Mouse (Mus musculus) neural tube, embryonic 13.5 days (tissue): Measurements from ENCODE around the gene Cd101. TPM values are rescaled to one million over a fixed set of nuclear protein-coding genes. Genes with fewer than 3 reads are reported as not detected.

Source experiments
- ATAC-seq: fragments of 200-750 bp; cut with Nextera tagmentation; 2 replicates; pipeline ENCODE4 v1.8.0; 2017; ENCODE audit warnings: low read depth, mild to moderate bottlenecking, moderate TSS enrichment, moderate library complexity
- H3K27ac ChIP-seq: fragments of 300-500 bp; sonication (generic); replicated peaks from 2 replicates; pipeline ENCODE4 v1.5.1; 2015; ENCODE audit warnings: moderate library complexity, mild to moderate bottlenecking, inconsistent platforms
- H3K27me3 ChIP-seq: fragments of 300-500 bp; sonication (generic); 2 replicates; pipeline ENCODE4 v1.6.1; 2015; ENCODE audit warnings: mild to moderate bottlenecking, inconsistent platforms
- H3K36me3 ChIP-seq: fragments of 300-500 bp; sonication (generic); 2 replicates; pipeline ENCODE4 v1.6.1; 2015; ENCODE audit warnings: mild to moderate bottlenecking, inconsistent platforms
- H3K4me1 ChIP-seq: fragments of 300-500 bp; sonication (generic); replicated peaks from 2 replicates; pipeline ENCODE4 v1.6.1; 2015; ENCODE audit warnings: inconsistent platforms
- H3K4me2 ChIP-seq: fragments of 300-500 bp; sonication (generic); 2 replicates; pipeline ENCODE4 v1.6.1; 2015; ENCODE audit warnings: inconsistent platforms, mild to moderate bottlenecking, moderate library complexity
- H3K4me3 ChIP-seq: fragments of 300-500 bp; sonication (generic); 2 replicates; pipeline ENCODE4 v1.5.1; 2015; ENCODE audit warnings: mild to moderate bottlenecking, inconsistent platforms
- H3K9ac ChIP-seq: fragments of 300-500 bp; sonication (generic); 2 replicates; pipeline ENCODE4 v1.6.1; 2015; ENCODE audit warnings: moderate library complexity, mild to moderate bottlenecking, inconsistent platforms
- H3K9me3 ChIP-seq: fragments of 300-500 bp; sonication (generic); 2 replicates; pipeline ENCODE4 v1.6.1; 2016; ENCODE audit warnings: inconsistent platforms
- WGBS: fragments of 180-500 bp; shearing (Covaris S2); methylation state at CpG from one replicate; pipeline ENCODE4 v1.1.7; 2015; 5-methylcytosine and 5-hydroxymethylcytosine counted together
- polyA plus RNA-seq: library from polyadenylated mRNA; unstranded; fragments of >200 nt; fragmentation: Nextera tagmentation; extraction: Ambion mirVana; gene quantifications from 2 replicates; pipeline ENCODE4 v1.2.1, GENCODE M21; 2015

Cd101 gene
- polyA plus RNA-seq, 1 experiment from 2014 or later = 0.11 TPM

- H3K27me3 ChIP-seq = no peaks in the 10 kb centered on the region
- ATAC-seq = no peak
- WGBS = 87% methylated on average over 7 of the region's 7 CpGs
- H3K4me1 ChIP-seq = no peaks in the 10 kb centered on the region
- H3K9me3 ChIP-seq = no peaks in the 10 kb centered on the region
- H3K27ac ChIP-seq = no peak overlapping the region
- no peak overlapping the region for H3K4me2 ChIP-seq
- no peak overlapping the region for H3K9ac ChIP-seq
- peaks cover 14% of the 10 kb centered on the region for H3K36me3 ChIP-seq
- H3K4me3 ChIP-seq = no peak overlapping the region
These were observed 32.7 kb upstream of the Cd101 start for GRCm38 (mm10) chr3:101061865-101062585.

GRCm38 (mm10) chr3:101059214-101059613 is 29.9 kb upstream of the Cd101 start:
- Histone ChIP-seq H3K27ac (no peak overlapping the region), H3K4me2 (no peak overlapping the region), H3K4me3 (no peak overlapping the region), H3K4me1 (no peaks in the 10 kb centered on the region), H3K27me3 (no peaks in the 10 kb centered on the region), H3K9me3 (no peaks in the 10 kb centered on the region), H3K9ac (no peak overlapping the region), H3K36me3 (peaks cover 18% of the 10 kb centered on the region)
- 81% methylated on average over 4 of the region's 4 CpGs for WGBS
- no peak for ATAC-seq

DNA sequence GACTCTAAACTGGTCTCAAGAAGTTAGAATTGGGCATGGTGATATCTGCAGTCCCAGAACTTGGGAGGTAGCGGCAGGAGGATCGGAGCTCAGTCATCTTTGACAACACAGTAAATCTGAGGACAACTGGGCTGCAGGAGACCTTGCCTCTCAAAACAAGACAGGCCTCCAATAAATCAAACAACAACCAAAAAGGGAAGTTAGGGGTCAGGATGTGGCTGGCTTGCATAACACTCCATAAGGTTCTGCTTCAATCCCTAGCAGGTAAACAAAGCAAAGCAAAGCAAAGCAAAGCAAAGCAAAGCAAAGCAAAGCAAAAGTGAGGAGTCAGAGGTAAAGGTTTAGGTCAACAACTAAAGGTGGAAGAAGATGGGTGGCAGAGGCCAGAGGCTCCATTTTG is 28.8 kb upstream of the Cd101 start:
- H3K9me3 ChIP-seq = no peaks in the 10 kb centered on the region
- H3K27me3 ChIP-seq = no peaks in the 10 kb centered on the region
- no peak for ATAC-seq
- no peak overlapping the region for H3K4me3 ChIP-seq
- H3K4me1 ChIP-seq = no peaks in the 10 kb centered on the region
- peaks cover 18% of the 10 kb centered on the region for H3K36me3 ChIP-seq
- no peak overlapping the region for H3K4me2 ChIP-seq
- H3K27ac ChIP-seq = no peak overlapping the region
- WGBS = 88% methylated on average over 2 of the region's 2 CpGs
- H3K9ac ChIP-seq = no peak overlapping the region

DNA sequence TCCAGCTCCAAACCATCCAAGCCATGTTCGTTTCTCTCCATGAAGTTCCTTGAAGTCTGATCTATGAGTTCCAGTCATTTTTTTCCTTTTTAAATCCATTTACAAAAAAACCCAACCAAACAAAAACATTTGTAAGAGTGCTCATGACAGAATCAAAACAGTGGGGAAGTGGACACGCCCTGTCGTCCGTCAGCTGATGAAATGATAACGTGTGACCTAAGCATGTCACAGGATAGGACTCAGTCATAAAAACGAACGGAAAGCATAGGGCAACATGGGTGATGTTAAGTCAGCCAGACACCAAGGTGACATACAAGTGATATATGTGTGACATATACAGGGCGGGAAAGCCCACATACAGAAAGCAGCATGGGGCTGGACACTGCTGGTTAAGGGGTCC is 25.9 kb upstream of the Cd101 start:
- no peak overlapping the region for H3K9ac ChIP-seq
- peaks cover 11% of the 10 kb centered on the region for H3K36me3 ChIP-seq
- no peak for ATAC-seq
- H3K4me3 ChIP-seq = no peak overlapping the region
- no peak overlapping the region for H3K4me2 ChIP-seq
- WGBS = 84% methylated on average over 8 of the region's 8 CpGs
- H3K9me3 ChIP-seq = no peaks in the 10 kb centered on the region
- H3K4me1 ChIP-seq = no peaks in the 10 kb centered on the region
- H3K27me3 ChIP-seq = no peaks in the 10 kb centered on the region
- no peak overlapping the region for H3K27ac ChIP-seq

DNA sequence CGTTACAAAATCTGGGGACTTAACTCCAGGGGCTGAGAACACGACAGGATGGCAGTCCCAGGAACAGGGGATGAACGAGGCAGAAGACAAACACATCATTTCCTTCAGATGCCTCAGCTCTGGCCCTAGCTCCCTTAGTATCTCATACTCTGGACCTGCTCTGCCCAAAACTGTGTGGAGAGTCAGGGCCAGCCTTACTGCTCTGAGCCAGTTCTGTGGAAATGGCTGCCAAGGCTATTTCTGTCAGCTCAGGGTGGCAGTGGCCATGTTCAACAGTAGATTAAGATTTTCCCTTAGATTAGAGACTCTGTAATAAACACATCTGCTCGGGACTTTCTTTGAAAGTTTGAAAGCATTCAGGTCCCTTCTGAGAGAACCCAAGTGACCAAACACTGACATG is 22.2 kb upstream of the Cd101 start:
- H3K4me2 ChIP-seq = no peak overlapping the region
- no peaks in the 10 kb centered on the region for H3K27me3 ChIP-seq
- H3K9me3 ChIP-seq = no peaks in the 10 kb centered on the region
- 0 out of 2 replicates have a peak, but pooled peaks cover 13% of the 10 kb centered on the region for H3K36me3 ChIP-seq
- H3K4me1 ChIP-seq = peaks cover 16% of the 10 kb centered on the region
- peak overlapping the region; percentile 49; the same call in 1 of the 2 replicates for H3K27ac ChIP-seq
- ATAC-seq = no peak
- H3K4me3 ChIP-seq = no peak overlapping the region
- WGBS = 77% methylated on average over 4 of the region's 4 CpGs
- H3K9ac ChIP-seq = no peak overlapping the region

- H3K4me2 ChIP-seq = no peak overlapping the region
- H3K9me3 ChIP-seq = no peaks in the 10 kb centered on the region
- no peak for ATAC-seq
- peaks cover 16% of the 10 kb centered on the region for H3K4me1 ChIP-seq
- 0 out of 2 replicates have a peak, but pooled peaks cover 13% of the 10 kb centered on the region for H3K36me3 ChIP-seq
- WGBS = 81% methylated on average over 9 of the region's 9 CpGs
- no peak overlapping the region for H3K9ac ChIP-seq
- no peak overlapping the region for H3K27ac ChIP-seq
- no peaks in the 10 kb centered on the region for H3K27me3 ChIP-seq
- H3K4me3 ChIP-seq = no peak overlapping the region
These were observed 20.6 kb upstream of the Cd101 start for GRCm38 (mm10) chr3:101049997-101050396.

DNA sequence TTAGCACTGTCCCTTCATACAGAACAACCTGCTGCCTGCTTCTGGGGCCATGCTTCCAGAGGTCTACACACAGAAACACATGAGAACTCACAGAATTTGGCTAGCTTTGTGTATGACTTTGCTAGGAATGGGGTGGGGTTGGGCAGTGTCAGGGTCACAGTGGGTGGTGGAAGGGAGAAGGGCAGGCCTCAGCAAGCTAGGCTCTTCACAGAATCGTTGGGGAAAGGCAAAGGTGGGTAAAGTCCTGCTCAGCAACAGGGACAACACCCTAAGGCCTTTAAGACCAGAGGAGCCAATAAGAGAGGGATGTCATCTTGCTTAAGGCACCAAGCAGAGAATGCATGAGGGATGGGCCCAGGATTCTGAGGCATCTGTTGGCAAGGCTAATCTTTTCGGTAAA is 19.4 kb upstream of the Cd101 start:
- Histone ChIP-seq H3K9ac (no peak overlapping the region), H3K4me2 (no peak overlapping the region), H3K9me3 (no peaks in the 10 kb centered on the region), H3K27me3 (no peaks in the 10 kb centered on the region), H3K4me3 (no peak overlapping the region), H3K36me3 (0 out of 2 replicates have a peak, but pooled peaks cover 9% of the 10 kb centered on the region), H3K27ac (peak overlapping the region; percentile 33; the same call in 1 of the 2 replicates), H3K4me1 (peaks cover 16% of the 10 kb centered on the region)
- no peak for ATAC-seq
- 76% methylated on average over 2 of the region's 2 CpGs for WGBS

DNA sequence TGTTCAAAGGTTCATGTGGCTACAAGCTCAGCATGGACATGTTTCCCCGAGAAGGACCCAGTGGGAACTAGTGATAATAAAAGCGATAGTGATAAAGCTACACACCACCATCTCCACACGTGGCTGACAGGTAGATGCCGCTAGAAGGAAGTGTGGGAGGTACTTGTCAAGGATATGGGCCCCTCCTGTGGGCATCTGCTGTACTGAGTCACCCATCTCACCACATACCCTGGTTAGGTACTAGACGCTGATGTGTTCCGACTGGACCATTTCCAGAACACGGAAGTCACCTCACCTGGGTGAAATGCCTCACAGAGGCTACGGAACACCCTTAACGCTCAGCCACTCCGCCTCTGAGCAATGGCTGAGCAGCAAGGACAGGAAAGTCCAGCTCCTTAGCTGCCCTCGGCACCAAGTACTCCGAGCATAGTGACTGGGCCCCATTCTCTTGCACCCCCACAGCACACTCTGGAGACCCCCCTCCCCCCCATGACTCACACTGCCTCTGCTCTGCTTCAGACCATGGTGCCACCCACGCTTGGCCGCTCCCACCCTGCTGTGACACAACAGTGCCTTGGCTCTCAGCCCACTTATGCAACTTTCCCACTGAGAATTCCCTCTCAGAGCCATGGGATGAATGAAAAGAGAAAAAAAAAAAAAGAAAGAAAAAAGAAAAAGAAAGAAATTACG is 18.4 kb upstream of the Cd101 start:
- Histone ChIP-seq H3K27me3 (no peaks in the 10 kb centered on the region), H3K9me3 (no peaks in the 10 kb centered on the region), H3K4me3 (no peak overlapping the region), H3K4me1 (peaks cover 16% of the 10 kb centered on the region), H3K27ac (no peak overlapping the region), H3K36me3 (peaks cover 9% of the 10 kb centered on the region; the same call in 1 of the 2 replicates), H3K4me2 (no peak overlapping the region), H3K9ac (no peak overlapping the region)
- 75% methylated on average over 15 of the region's 15 CpGs for WGBS
- 0 out of 2 replicates have a peak, but pooled peaks have one; percentile 37 for ATAC-seq

- H3K27ac ChIP-seq = no peak overlapping the region
- no peak overlapping the region for H3K4me3 ChIP-seq
- peaks cover 12% of the 10 kb centered on the region; the same call in 1 of the 2 replicates for H3K36me3 ChIP-seq
- no peak overlapping the region for H3K9ac ChIP-seq
- no peak for ATAC-seq
- no peak overlapping the region for H3K4me2 ChIP-seq
- no peaks in the 10 kb centered on the region for H3K27me3 ChIP-seq
- peaks cover 26% of the 10 kb centered on the region for H3K4me1 ChIP-seq
- no peaks in the 10 kb centered on the region for H3K9me3 ChIP-seq
- 96% methylated on average over 15 of the region's 15 CpGs for WGBS
These were observed 16.1 kb upstream of the Cd101 start for GRCm38 (mm10) chr3:101045431-101045830.

- Histone ChIP-seq H3K9ac (no peak overlapping the region), H3K9me3 (no peaks in the 10 kb centered on the region), H3K36me3 (peaks cover 12% of the 10 kb centered on the region; the same call in 1 of the 2 replicates), H3K4me2 (no peak overlapping the region), H3K27me3 (no peaks in the 10 kb centered on the region), H3K4me3 (no peak overlapping the region), H3K27ac (no peak overlapping the region), H3K4me1 (peaks cover 26% of the 10 kb centered on the region)
- ATAC-seq = no peak
- WGBS = 86% methylated on average over 6 of the region's 6 CpGs
These were observed 15.3 kb upstream of the Cd101 start for GRCm38 (mm10) chr3:101044686-101045085.

DNA sequence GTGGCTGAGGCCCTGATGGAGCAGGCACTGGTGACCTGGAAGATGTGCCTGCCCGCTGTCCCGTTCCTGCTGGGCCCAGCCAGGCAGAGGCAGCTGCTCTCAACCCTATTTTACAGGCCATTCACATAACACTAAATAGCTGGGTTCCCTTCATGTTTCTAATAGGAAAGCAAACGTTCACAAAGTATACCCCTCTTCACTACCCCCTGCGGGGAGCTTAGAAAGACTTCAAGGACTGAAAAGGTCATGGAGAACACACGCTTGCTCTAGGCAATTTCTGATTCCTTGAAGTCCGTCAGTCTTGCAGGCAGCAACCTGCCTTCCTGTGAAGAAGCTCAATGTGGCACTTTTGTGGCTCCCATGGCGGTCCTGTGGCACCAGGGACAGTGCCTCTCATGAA is 12.6 kb upstream of the Cd101 start:
- Histone ChIP-seq H3K27ac (no peak overlapping the region), H3K9ac (no peak overlapping the region), H3K27me3 (no peaks in the 10 kb centered on the region), H3K4me3 (no peak overlapping the region), H3K4me2 (no peak overlapping the region), H3K36me3 (peaks cover 3% of the 10 kb centered on the region; the same call in 1 of the 2 replicates), H3K9me3 (no peaks in the 10 kb centered on the region), H3K4me1 (peaks cover 10% of the 10 kb centered on the region)
- WGBS = 66% methylated on average over 7 of the region's 7 CpGs
- no peak for ATAC-seq

DNA sequence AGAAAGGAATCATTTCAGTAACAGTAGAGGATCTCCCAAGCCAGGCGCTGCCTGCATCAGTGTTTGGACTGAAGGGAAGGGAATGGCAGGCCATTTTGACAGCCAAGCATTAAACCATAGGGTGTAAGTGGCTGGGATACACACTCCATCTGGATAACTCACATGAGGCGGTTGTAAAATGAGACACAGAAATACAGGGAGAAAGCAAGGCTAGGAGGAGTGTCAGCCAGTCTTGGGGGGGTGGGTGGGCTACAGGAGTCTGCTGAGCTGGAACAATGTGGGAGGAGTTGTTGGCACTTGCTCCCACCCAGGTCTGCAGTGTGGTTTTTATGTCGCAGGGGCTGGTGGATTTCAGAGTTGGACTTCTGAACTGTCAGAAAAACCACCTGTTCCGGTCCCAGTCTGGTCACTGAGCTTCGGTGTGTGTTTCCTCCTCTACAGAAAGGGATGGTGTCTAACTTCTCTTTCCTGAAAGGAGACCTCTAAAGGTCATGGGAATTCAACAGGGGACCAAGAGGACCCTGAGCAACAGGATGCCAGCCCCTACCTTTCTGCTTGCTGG is 8.7 kb upstream of the Cd101 start:
- peaks cover 3% of the 10 kb centered on the region; the same call in 1 of the 2 replicates for H3K36me3 ChIP-seq
- no peak overlapping the region for H3K4me2 ChIP-seq
- peaks cover 10% of the 10 kb centered on the region for H3K4me1 ChIP-seq
- ATAC-seq = no peak
- no peak overlapping the region for H3K4me3 ChIP-seq
- WGBS = 83% methylated on average over 5 of the region's 5 CpGs
- H3K9ac ChIP-seq = no peak overlapping the region
- H3K27ac ChIP-seq = no peak overlapping the region
- no peaks in the 10 kb centered on the region for H3K27me3 ChIP-seq
- H3K9me3 ChIP-seq = no peaks in the 10 kb centered on the region
